Comparison of ENCODE assay signal across 8 mouse cellular contexts in genomic region chr6:51523807-51524320, GRCm38 (mm10). TPM values are rescaled to one million over a fixed set of nuclear protein-coding genes. Genes with fewer than 3 reads are reported as not detected.
A peak's percentile ranks its signal among the peaks of the same experiment; 100 is the strongest.
DNase-seq lines count a peak whose midpoint lies in the region; ATAC-seq lines count a peak whose summit lies in the region.

Gene Snx10 (plus strand): TSS chr6:51523901.

- intact Hi-C loops in gastrocnemius, postnatal 14 days (cut with DNase I; ENCODE audit: low total_unique reads): no loop called here

- DNase-seq in layer of hippocampus, adult 11-12 months (ENCODE audit: low spot score): peak; percentile 60
- DNase-seq in layer of hippocampus, adult 9-10 months (ENCODE audit: low spot score): no peak
- peak; percentile 73 for DNase-seq in embryo, embryonic 10 days (ENCODE audit: low spot score)
- DNase-seq in gastrocnemius, postnatal 14 days: peak; percentile 62
- peak; percentile 63 for DNase-seq in induced T-regulatory cell, adult 2 months (ENCODE audit: low read depth)
- peak; percentile 83 for DNase-seq in midbrain, embryonic 14.5 days

- H3K27ac ChIP-seq in limb, embryonic 12.5 days: no peak within 1 kb of the TSS
- peak within 1 kb of the TSS; percentile 77 for H3K27ac ChIP-seq in midbrain, embryonic 14.5 days (replicated peaks; ENCODE audit: low read depth, low read length)
- H3K27ac ChIP-seq in stomach, embryonic 15.5 days: peak within 1 kb of the TSS; percentile 65; the same call in 1 of the 2 replicates

- peak; percentile 76; the same call in 1 of the 2 replicates for ATAC-seq in limb, embryonic 12.5 days (ENCODE audit: insufficient number of reproducible peaks, insufficient read depth, low FRiP score, low TSS enrichment, low read depth)
- peak; percentile 67 for ATAC-seq in midbrain, embryonic 14.5 days (ENCODE audit: low FRiP score, low TSS enrichment)
- peak; percentile 63; the same call in 1 of the 2 replicates for ATAC-seq in stomach, embryonic 15.5 days (ENCODE audit: insufficient read depth, low FRiP score, low read depth)

- peak within 1 kb of the TSS; percentile 64 for H3K4me3 ChIP-seq in limb, embryonic 12.5 days (replicated peaks)
- peak within 1 kb of the TSS; percentile 72 for H3K4me3 ChIP-seq in midbrain, embryonic 14.5 days (replicated peaks; ENCODE audit: low read depth, low read length)
- peak within 1 kb of the TSS; percentile 70 for H3K4me3 ChIP-seq in stomach, embryonic 15.5 days (replicated peaks)

- peak within 1 kb of the TSS; percentile 71 for H3K9ac ChIP-seq in limb, embryonic 12.5 days (replicated peaks)
- H3K9ac ChIP-seq in midbrain, embryonic 14.5 days (replicated peaks; ENCODE audit: low read length): peak within 1 kb of the TSS; percentile 71
- peak within 1 kb of the TSS; percentile 39; the same call in 1 of the 2 replicates for H3K9ac ChIP-seq in stomach, embryonic 15.5 days

- no peaks in the 10 kb centered on the region for H3K9me3 ChIP-seq in limb, embryonic 12.5 days
- no peaks in the 10 kb centered on the region for H3K9me3 ChIP-seq in midbrain, embryonic 14.5 days (ENCODE audit: control insufficient read depth, low read length)
- H3K9me3 ChIP-seq in stomach, embryonic 15.5 days: no peaks in the 10 kb centered on the region

- H3K27me3 ChIP-seq in limb, embryonic 12.5 days: no peaks in the 10 kb centered on the region
- no peaks in the 10 kb centered on the region for H3K27me3 ChIP-seq in midbrain, embryonic 14.5 days (ENCODE audit: control insufficient read depth, insufficient read depth, low read length)
- no peaks in the 10 kb centered on the region for H3K27me3 ChIP-seq in stomach, embryonic 15.5 days (replicated peaks)

- WGBS in limb, embryonic 12.5 days: under 1% methylated on average over 47 of the region's 47 CpGs
- WGBS in midbrain, embryonic 14.5 days: under 1% methylated on average over 47 of the region's 47 CpGs
- under 1% methylated on average over 47 of the region's 47 CpGs for WGBS in stomach, embryonic 15.5 days

- no peaks in the 10 kb centered on the region for H3K36me3 ChIP-seq in limb, embryonic 12.5 days
- H3K36me3 ChIP-seq in midbrain, embryonic 14.5 days (ENCODE audit: control insufficient read depth, insufficient read depth, low read length): no peaks in the 10 kb centered on the region
- H3K36me3 ChIP-seq in stomach, embryonic 15.5 days: no peaks in the 10 kb centered on the region

- H3K4me1 ChIP-seq in limb, embryonic 12.5 days (replicated peaks): peaks cover 8% of the 10 kb centered on the region
- H3K4me1 ChIP-seq in midbrain, embryonic 14.5 days (ENCODE audit: control insufficient read depth, insufficient read depth, low read length): peaks cover 12% of the 10 kb centered on the region; the same call in 1 of the 2 replicates
- H3K4me1 ChIP-seq in stomach, embryonic 15.5 days: 0 out of 2 replicates have a peak, but pooled peaks cover 2% of the 10 kb centered on the region

- H3K4me2 ChIP-seq in limb, embryonic 12.5 days: peak within 1 kb of the TSS; percentile 77
- H3K4me2 ChIP-seq in midbrain, embryonic 14.5 days (ENCODE audit: low read length): peak within 1 kb of the TSS; percentile 70
- peak within 1 kb of the TSS; percentile 93 for H3K4me2 ChIP-seq in stomach, embryonic 15.5 days

RNA-seq across cellular contexts. Expression of gene Snx10, which starts in this region (rescaled TPM):
- total RNA-seq in gastrocnemius, postnatal 14 days (2021): 1 to 10 TPM; 5.2 to 5.3 TPM
- 15.3 and 17.3 TPM in 2 replicates for polyA plus RNA-seq in limb, embryonic 12.5 days (2016; fragmentation: Nextera tagmentation; extraction: Ambion mirVana)
- 54.7 and 55.2 TPM in 2 replicates for polyA plus RNA-seq in midbrain, embryonic 14.5 days (2014; fragmentation: Nextera tagmentation; extraction: Ambion mirVana)
- 15.8 and 16.3 TPM in 2 replicates for polyA plus RNA-seq in stomach, embryonic 15.5 days (2015; fragmentation: Nextera tagmentation; extraction: Ambion mirVana)
